Mouse (Mus musculus) heart, postnatal 0 days (tissue): ENCODE measurements around the gene Plcb3.

ENCODE experiments used
- CTCF ChIP-seq: IDR thresholded peaks from 2 replicates; pipeline ENCODE4 v1.5.1; 2016; ENCODE audit warnings: antibody characterized with exemption, control low read depth, low read depth
- EP300 ChIP-seq: IDR thresholded peaks from 2 replicates; pipeline ENCODE4 v1.6.1; 2016; ENCODE audit warnings: antibody characterized with exemption, low read depth

DNA sequence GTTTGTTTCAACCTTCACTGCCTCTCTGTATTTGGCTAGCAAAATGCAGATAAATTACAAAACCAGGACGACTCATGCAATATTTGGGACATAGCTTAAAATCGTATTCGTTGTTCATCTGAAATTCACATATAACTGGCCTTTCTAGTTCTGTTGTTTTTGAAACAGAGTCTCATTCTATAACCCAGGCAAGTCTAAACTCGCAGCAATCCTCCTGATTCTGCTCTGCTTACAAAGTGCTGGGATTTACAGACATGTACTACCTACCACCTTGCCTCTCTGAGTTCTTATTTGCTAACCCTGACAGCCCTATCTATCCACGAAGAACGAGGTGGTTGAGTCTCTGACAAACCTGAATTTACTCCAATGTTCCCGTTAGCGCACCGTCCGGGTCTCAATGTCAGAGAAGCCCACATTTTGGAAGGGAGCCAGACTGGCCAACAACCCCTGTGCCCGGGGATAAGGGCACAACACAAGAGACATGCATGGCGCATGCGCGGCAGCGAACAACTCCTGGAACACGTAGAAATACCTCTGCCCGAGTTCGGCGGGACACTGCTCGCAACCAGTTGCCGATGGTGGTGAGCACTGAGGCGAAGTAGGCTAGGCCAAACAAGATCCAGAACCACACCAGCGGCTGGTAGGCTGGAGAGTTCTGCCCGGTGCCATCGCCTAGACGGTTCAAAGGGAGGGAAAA lies 49.6 kb downstream of the Plcb3 start:
- no peak for TF ChIP-seq CTCF
- TF ChIP-seq EP300 = no peak
